Mouse (Mus musculus) adrenal gland, postnatal 10 days (tissue): ENCODE measurements around the gene Rnf10. TPM values are rescaled to one million over a fixed set of nuclear protein-coding genes. Genes with fewer than 3 reads are reported as not detected.

Source experiments
- DNase-seq: peaks from one replicate; pipeline ENCODE4 v3.0.0; 2021; ENCODE audit warnings: mixed read lengths
- total RNA-seq, 2 experiments: library from RNA; stranded (reverse); gene quantifications; 2 replicates each; pipeline ENCODE4 v1.2.3; 2021

Rnf10 gene
- total RNA-seq, 2 experiments from 2014 or later, result 228 to 254 TPM

- DNase-seq, result no peak
Measured at GRCm38 (mm10) chr5:115278053-115278452, 5.4 kb upstream of the Rnf10 start.

- peak; percentile 42 for DNase-seq
Measured at GRCm38 (mm10) chr5:115275998-115276397, 3.3 kb upstream of the Rnf10 start.

GRCm38 (mm10) chr5:115274771-115275170 lies 2.1 kb upstream of the Rnf10 start:
- DNase-seq, result peak; percentile 44

GRCm38 (mm10) chr5:115274353-115274752 lies 1.7 kb upstream of the Rnf10 start:
- no peak for DNase-seq

- no peak for DNase-seq
Measured at GRCm38 (mm10) chr5:115273549-115274135, 944 bp upstream of the Rnf10 start.

- peak; percentile 57 for DNase-seq
Measured at GRCm38 (mm10) chr5:115271931-115272811, 527 bp downstream of the Rnf10 start.

GRCm38 (mm10) chr5:115269969-115270368 lies 2.7 kb downstream of the Rnf10 start:
- DNase-seq, result no peak

- DNase-seq, result peak; percentile 29
Measured at GRCm38 (mm10) chr5:115268266-115268665, 4.4 kb downstream of the Rnf10 start.

GRCm38 (mm10) chr5:115267469-115268045 lies 5.1 kb downstream of the Rnf10 start:
- DNase-seq, result peak; percentile 28

- DNase-seq, result no peak
Measured at GRCm38 (mm10) chr5:115266787-115267468, 5.8 kb downstream of the Rnf10 start.

GRCm38 (mm10) chr5:115266340-115266739 lies 6.4 kb downstream of the Rnf10 start:
- no peak for DNase-seq

- no peak for DNase-seq
Measured at GRCm38 (mm10) chr5:115262502-115263291, 10.0 kb downstream of the Rnf10 start.

- no peak for DNase-seq
Measured at GRCm38 (mm10) chr5:115261880-115262279, 10.8 kb downstream of the Rnf10 start.

- DNase-seq, result no peak
Measured at GRCm38 (mm10) chr5:115261141-115261540, 11.6 kb downstream of the Rnf10 start.

- no peak for DNase-seq
Measured at GRCm38 (mm10) chr5:115260356-115260755, 12.3 kb downstream of the Rnf10 start.

GRCm38 (mm10) chr5:115256909-115257546 lies 15.7 kb downstream of the Rnf10 start:
- DNase-seq, result no peak

GRCm38 (mm10) chr5:115255472-115255871 lies 17.2 kb downstream of the Rnf10 start:
- DNase-seq, result no peak

GRCm38 (mm10) chr5:115240191-115240590 lies 32.5 kb downstream of the Rnf10 start:
- DNase-seq, result no peak

- DNase-seq, result peak; percentile 55
Measured at GRCm38 (mm10) chr5:115238729-115239195, 33.9 kb downstream of the Rnf10 start.

- DNase-seq, result peak; percentile 97
Measured at GRCm38 (mm10) chr5:115237803-115238728, 34.6 kb downstream of the Rnf10 start.
